Mouse (Mus musculus) liver, adult 2 months (tissue): ENCODE results near the gene Apbb2. TPM values are rescaled to one million over a fixed set of nuclear protein-coding genes. Genes with fewer than 3 reads are reported as not detected.

Source experiments
- DNase-seq: peaks from one replicate; pipeline ENCODE4 v3.0.0-alpha.2; 2011; ENCODE audit warnings: low read depth, low spot score; ENCODE audit errors: extremely low read depth
- H3K27ac ChIP-seq: fragments of 200-500 bp; replicated peaks from 2 replicates; pipeline ENCODE4 v1.5.1; 2012; ENCODE audit warnings: low read depth, mild to moderate bottlenecking, control low read depth, inconsistent platforms, low read length; ENCODE audit not compliant: insufficient read depth
- H3K27me3 ChIP-seq: fragments of 200-500 bp; 2 replicates; pipeline ENCODE4 v1.6.1; 2012; ENCODE audit warnings: mild to moderate bottlenecking, moderate library complexity, low read length, inconsistent platforms; ENCODE audit not compliant: control insufficient read depth, insufficient read depth
- H3K36me3 ChIP-seq: fragments of 200-500 bp; 2 replicates; pipeline ENCODE4 v1.6.1; 2012; ENCODE audit warnings: low read length, inconsistent platforms; ENCODE audit not compliant: control insufficient read depth, insufficient read depth
- H3K4me1 ChIP-seq: fragments of 200-500 bp; 2 replicates; pipeline ENCODE4 v1.6.1; 2011; ENCODE audit warnings: low read length; ENCODE audit not compliant: control insufficient read depth, insufficient read depth
- H3K4me3 ChIP-seq: fragments of 200-500 bp; 2 replicates; pipeline ENCODE4 v1.5.1; 2011; ENCODE audit warnings: low read depth, mild to moderate bottlenecking, control low read depth, low read length, moderate library complexity; ENCODE audit not compliant: insufficient read depth
- H3K79me2 ChIP-seq: fragments of 200-500 bp; 2 replicates; pipeline ENCODE4 v1.6.1; 2012; ENCODE audit warnings: inconsistent platforms, mild to moderate bottlenecking, low read length, moderate library complexity; ENCODE audit not compliant: control insufficient read depth, insufficient read depth
- H3K9ac ChIP-seq: fragments of 200-500 bp; 2 replicates; pipeline ENCODE4 v1.6.1; 2012; ENCODE audit warnings: low read depth, mild to moderate bottlenecking, control low read depth, inconsistent platforms, low read length
- CTCF ChIP-seq: fragments of 200-500 bp; IDR thresholded peaks from 2 replicates; pipeline ENCODE4 v1.5.1; 2011; ENCODE audit warnings: low read depth, low read length, control low read depth
- POLR2A ChIP-seq: fragments of 200-500 bp; IDR thresholded peaks from 2 replicates; pipeline ENCODE4 v1.6.1; 2011; ENCODE audit warnings: low read length, control low read depth; ENCODE audit not compliant: insufficient read depth; ENCODE audit errors: extremely low read depth
- WGBS: fragments of 180-500 bp; shearing (Covaris S2); methylation state at CpG from one replicate; pipeline ENCODE4 v1.1.7; 2018; 5-methylcytosine and 5-hydroxymethylcytosine counted together
- polyA plus RNA-seq: library from polyadenylated mRNA; depleted of rRNA; stranded (reverse); fragments of >200 nt; gene quantifications from 2 replicates; pipeline ENCODE4 v1.2.3, GENCODE M21; 2012
- total RNA-seq: library from RNA; depleted of rRNA; stranded (reverse); fragments of >200 nt; gene quantifications from 2 replicates; pipeline ENCODE4 v1.2.3, GENCODE M21; 2014

Apbb2 gene
- total and polyA plus RNA-seq, 2 experiments = 1.4 to 5.3 TPM

GRCm38 (mm10) chr5:66470837-66471236 lies 147.7 kb downstream of the Apbb2 start:
- Histone ChIP-seq H3K9ac (no peak overlapping the region), H3K4me3 (no peak overlapping the region), H3K27ac (no peak overlapping the region), H3K27me3 (no peaks in the 10 kb centered on the region), H3K4me1 (no peaks in the 10 kb centered on the region; the same call in 1 of the 2 replicates), H3K79me2 (no peaks in the 10 kb centered on the region), H3K36me3 (no peaks in the 10 kb centered on the region)
- DNase-seq = peak; percentile 61
- WGBS = 32% methylated on average over 5 of the region's 5 CpGs
- no peak for TF ChIP-seq POLR2A

DNA sequence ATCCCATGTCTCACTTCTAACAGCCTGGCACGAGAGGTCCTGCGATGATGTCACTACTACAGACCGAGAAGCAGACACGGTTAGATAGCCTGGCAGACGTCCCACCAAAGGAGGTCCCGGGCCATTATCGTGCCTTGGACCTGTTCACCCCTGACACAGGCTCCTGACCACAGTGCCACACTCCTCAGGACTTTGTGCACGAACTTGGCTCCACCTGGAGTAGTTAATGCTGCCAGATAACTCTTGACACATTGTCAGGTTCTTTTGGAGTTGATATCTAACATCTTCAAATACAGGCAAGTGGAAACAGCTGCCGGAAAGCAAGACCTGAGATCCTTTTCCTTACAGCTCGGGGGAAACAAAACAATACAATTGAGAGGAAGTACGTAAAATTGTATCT lies 148.9 kb downstream of the Apbb2 start:
- Histone ChIP-seq H3K4me1 (no peaks in the 10 kb centered on the region; the same call in 1 of the 2 replicates), H3K36me3 (no peaks in the 10 kb centered on the region), H3K9ac (no peak overlapping the region), H3K27ac (no peak overlapping the region), H3K27me3 (no peaks in the 10 kb centered on the region), H3K4me3 (no peak overlapping the region), H3K79me2 (no peaks in the 10 kb centered on the region)
- no peak for DNase-seq
- TF ChIP-seq CTCF = no peak
- TF ChIP-seq POLR2A = no peak
- 83% methylated on average over 11 of the region's 11 CpGs for WGBS

- no peaks in the 10 kb centered on the region for H3K36me3 ChIP-seq
- DNase-seq = no peak
- H3K27ac ChIP-seq = no peak overlapping the region
- H3K79me2 ChIP-seq = no peaks in the 10 kb centered on the region
- H3K27me3 ChIP-seq = no peaks in the 10 kb centered on the region
- no peaks in the 10 kb centered on the region; the same call in 1 of the 2 replicates for H3K4me1 ChIP-seq
- no peak overlapping the region for H3K9ac ChIP-seq
- H3K4me3 ChIP-seq = no peak overlapping the region
- 87% methylated on average over 4 of the region's 4 CpGs for WGBS
- TF ChIP-seq POLR2A = no peak
- no peak for TF ChIP-seq CTCF
These were observed 150.1 kb downstream of the Apbb2 start for GRCm38 (mm10) chr5:66468331-66469001.

DNA sequence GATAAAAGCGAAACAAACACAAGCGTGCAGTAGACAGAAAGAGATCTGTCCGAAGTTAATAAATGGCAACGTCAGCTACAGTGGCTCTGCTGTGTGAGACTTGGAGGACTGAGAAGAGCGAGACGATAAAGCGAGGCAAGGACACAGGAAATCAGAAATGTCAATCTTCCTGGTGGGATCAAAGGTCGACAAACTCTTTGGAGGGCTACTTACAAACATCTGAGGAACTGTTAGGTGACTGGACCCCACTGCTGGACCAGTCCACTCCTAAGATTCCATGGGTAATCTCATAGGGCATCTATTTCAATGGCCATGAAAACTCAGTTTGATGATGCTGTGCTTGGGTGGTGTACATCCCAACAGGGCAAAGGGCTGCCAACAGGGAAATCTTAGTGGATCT lies 155.9 kb downstream of the Apbb2 start:
- Histone ChIP-seq H3K4me1 (peaks cover 1% of the 10 kb centered on the region; the same call in 1 of the 2 replicates), H3K79me2 (no peaks in the 10 kb centered on the region), H3K27me3 (no peaks in the 10 kb centered on the region), H3K9ac (no peak overlapping the region), H3K36me3 (peaks cover 3% of the 10 kb centered on the region; the same call in 1 of the 2 replicates), H3K4me3 (no peak overlapping the region), H3K27ac (no peak overlapping the region)
- no peak for TF ChIP-seq CTCF
- no peak for TF ChIP-seq POLR2A
- 68% methylated on average over 8 of the region's 8 CpGs for WGBS
- DNase-seq = no peak

GRCm38 (mm10) chr5:66458851-66459250 lies 159.7 kb downstream of the Apbb2 start:
- TF ChIP-seq POLR2A (no peak), CTCF (no peak)

GRCm38 (mm10) chr5:66455271-66455670 lies 163.3 kb downstream of the Apbb2 start:
- peaks cover 8% of the 10 kb centered on the region for H3K4me1 ChIP-seq
- H3K27me3 ChIP-seq = no peaks in the 10 kb centered on the region
- H3K9ac ChIP-seq = no peak overlapping the region
- 41% methylated on average over 5 of the region's 5 CpGs for WGBS
- TF ChIP-seq POLR2A (no peak), CTCF (no peak)
- peak; percentile 87 for DNase-seq
- peaks cover 3% of the 10 kb centered on the region for H3K36me3 ChIP-seq
- no peak overlapping the region for H3K4me3 ChIP-seq
- peaks cover 3% of the 10 kb centered on the region; the same call in 1 of the 2 replicates for H3K79me2 ChIP-seq
- H3K27ac ChIP-seq = no peak overlapping the region

More at GRCm38 (mm10) chr5:66458851-66459250, 159.7 kb downstream of the Apbb2 start:
- H3K36me3 ChIP-seq = peaks cover 3% of the 10 kb centered on the region; the same call in 1 of the 2 replicates
- no peak overlapping the region for H3K9ac ChIP-seq
- 33% methylated on average over 5 of the region's 5 CpGs for WGBS
- DNase-seq = peak; percentile 22
- no peak overlapping the region for H3K4me3 ChIP-seq
- H3K79me2 ChIP-seq = peaks cover 3% of the 10 kb centered on the region; the same call in 1 of the 2 replicates
- peaks cover 8% of the 10 kb centered on the region for H3K4me1 ChIP-seq
- no peaks in the 10 kb centered on the region for H3K27me3 ChIP-seq
- no peak overlapping the region for H3K27ac ChIP-seq
